Mouse (Mus musculus) ES-E14 (cell line): ENCODE data around the gene Idh3a. TPM values are rescaled to one million over a fixed set of nuclear protein-coding genes. Genes with fewer than 3 reads are reported as not detected.
A peak's percentile ranks its signal among the peaks of the same experiment; 100 is the strongest.
"Not testable (repeated sequence)": the region's sequence is repeated elsewhere in the genome, so short reads cannot be mapped to it uniquely, and the experiment has no call there.

Experiments
- DNase-seq: peaks from one replicate; pipeline ENCODE4 v3.0.0-alpha.2; 2013; ENCODE audit warnings: low read depth, low spot score
- H3K27ac ChIP-seq: 2 replicates; pipeline ENCODE4 v1.5.1; 2012; ENCODE audit warnings: low read depth, mild to moderate bottlenecking, low read length, moderate library complexity, mixed read lengths; ENCODE audit not compliant: poor library complexity, insufficient read depth, severe bottlenecking
- H3K36me3 ChIP-seq: 2 replicates; pipeline ENCODE4 v1.6.1; 2012; ENCODE audit warnings: mild to moderate bottlenecking, low read length, moderate library complexity, mixed read lengths; ENCODE audit not compliant: control insufficient read depth, poor library complexity, insufficient read depth, severe bottlenecking
- H3K4me1 ChIP-seq, 2 experiments: fragments of 150-350 bp in 1 of 2; sonication (generic) in 1 of 2; 2 replicates each; pipeline ENCODE4 v1.6.1; 2012; ENCODE audit warnings: low read length in 2 of 2, mild to moderate bottlenecking in 1 of 2, mixed read lengths in 1 of 2; ENCODE audit not compliant: control insufficient read depth in 2 of 2, insufficient read depth in 2 of 2, poor library complexity in 1 of 2
- H3K4me3 ChIP-seq, 2 experiments: fragments of 150-350 bp in 1 of 2; sonication (generic) in 1 of 2; 2 replicates each; pipeline ENCODE4 v1.5.1; 2012; ENCODE audit warnings: low read length in 2 of 2, low read depth in 1 of 2, mild to moderate bottlenecking in 1 of 2, mixed read lengths in 1 of 2; ENCODE audit not compliant: insufficient read depth in 1 of 2, poor library complexity in 1 of 2, severe bottlenecking in 1 of 2
- H3K9ac ChIP-seq: 2 replicates; pipeline ENCODE4 v1.6.1; 2012; ENCODE audit warnings: low read depth, mild to moderate bottlenecking, low read length, mixed read lengths; ENCODE audit not compliant: poor library complexity, insufficient read depth, severe bottlenecking
- H3K9me3 ChIP-seq: fragments of 150-350 bp; sonication (generic); 2 replicates; pipeline ENCODE4 v1.6.1; 2012; ENCODE audit warnings: low read depth, mild to moderate bottlenecking, low read length; ENCODE audit not compliant: control insufficient read depth, insufficient read depth
- CHD2 ChIP-seq: IDR thresholded peaks from 2 replicates; pipeline ENCODE4 v1.6.1; 2014; ENCODE audit warnings: mild to moderate bottlenecking, low read depth, low read length, inconsistent platforms
- HCFC1 ChIP-seq: IDR thresholded peaks from 2 replicates; pipeline ENCODE4 v1.6.1; 2012; ENCODE audit warnings: low read length, inconsistent platforms, borderline replicate concordance; ENCODE audit not compliant: insufficient read depth
- MAFK ChIP-seq: IDR thresholded peaks from 2 replicates; pipeline ENCODE4 v1.6.1; 2014; ENCODE audit warnings: mild to moderate bottlenecking, low read depth, low read length, inconsistent platforms; ENCODE audit not compliant: insufficient read depth
- ZC3H11A ChIP-seq: IDR thresholded peaks from 2 replicates; pipeline ENCODE4 v1.6.1; 2012; ENCODE audit warnings: low read depth, mild to moderate bottlenecking, inconsistent platforms, low read length, borderline replicate concordance
- ZNF384 ChIP-seq: IDR thresholded peaks from 2 replicates; pipeline ENCODE4 v1.6.1; 2012; ENCODE audit warnings: low read depth, low read length, inconsistent platforms
- in situ Hi-C, 2 experiments: fragments of 600-800 bp; cut with MboI; formaldehyde crosslinking; loops; one replicate each; pipeline ENCODE4 v1.15.1; 2025; ENCODE audit warnings: low sequenced_read_pairs in 2 of 2, inconsistent platforms in 1 of 2; ENCODE audit not compliant: unreplicated experiment in 2 of 2
- total RNA-seq: library from RNA; depleted of rRNA; stranded (reverse); fragments of 300-350 nt; gene quantifications from 2 replicates; pipeline ENCODE4 v1.2.3, GENCODE M21; 2012

The Idh3a gene
- total RNA-seq, 1 experiment: 79.2 TPM

DNA sequence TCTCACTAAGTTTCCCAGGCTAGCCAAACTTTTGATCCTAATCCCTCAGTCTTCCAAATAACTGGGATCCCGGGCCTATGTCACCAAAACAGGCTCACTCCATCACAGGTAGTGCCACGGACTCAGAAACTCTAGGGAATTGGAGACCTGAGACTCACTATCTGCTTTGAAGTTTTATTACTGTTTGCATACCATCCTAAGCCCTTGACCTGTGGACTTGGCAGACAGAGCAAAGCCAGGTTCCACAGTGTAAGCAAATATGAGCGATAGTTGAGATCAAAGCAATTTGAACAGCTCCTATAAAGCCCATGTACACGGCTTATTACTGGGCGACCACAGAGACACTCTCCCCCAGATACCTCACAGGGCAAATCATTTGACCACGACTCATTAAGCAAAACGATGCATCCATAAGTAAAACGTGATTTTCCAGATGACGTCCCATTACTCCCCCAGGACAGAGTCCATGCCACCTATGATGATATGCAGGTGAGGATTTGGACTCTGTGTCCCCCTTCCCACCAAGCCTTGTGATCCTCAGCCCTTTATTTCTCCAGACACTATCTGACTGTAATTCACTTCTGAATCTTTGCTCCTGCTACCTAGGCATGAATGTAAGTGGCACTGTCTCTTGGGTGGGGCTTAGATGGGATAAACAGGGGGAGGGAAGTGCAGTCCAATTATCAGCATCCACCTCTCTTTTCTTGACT, 14.8 kb upstream of the Idh3a start:
- TF ChIP-seq HCFC1 (no peak), MAFK (no peak), ZNF384 (no peak), CHD2 (no peak), ZC3H11A (no peak)
- Histone ChIP-seq H3K9me3 (no peaks in the 10 kb centered on the region), H3K27ac (no peak overlapping the region), H3K9ac (no peak overlapping the region), H3K4me1 (peaks cover 0 to 6% of the 10 kb centered on the region in 2 experiments; a peak in 1 of 4 replicates), H3K4me3 (no peak overlapping the region), H3K36me3 (no peaks in the 10 kb centered on the region)
- in situ Hi-C loops: no loop called here
- DNase-seq: no peak

DNA sequence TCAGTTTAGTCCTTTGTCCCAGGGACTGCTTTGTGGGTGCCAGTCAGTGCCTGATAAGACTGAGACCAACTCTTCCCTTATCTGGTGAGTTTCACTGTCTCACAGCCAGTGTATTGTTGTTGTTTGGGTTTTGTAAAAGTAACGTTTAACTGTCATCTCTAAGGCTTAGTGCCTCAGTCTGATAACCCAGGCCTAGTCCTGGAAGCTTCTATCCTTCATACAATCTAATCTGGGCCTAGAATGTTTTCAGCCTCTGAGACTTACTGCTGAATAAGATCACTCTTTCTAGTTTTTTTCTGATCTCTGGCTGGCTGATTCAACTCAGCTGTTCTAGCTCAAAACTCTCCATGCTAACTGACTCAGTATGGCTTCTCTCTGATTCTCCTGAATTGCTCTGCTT, 2.4 kb upstream of the Idh3a start:
- DNase-seq: no peak
- Histone ChIP-seq H3K4me1 (0 out of 4 replicates have a peak, but pooled peaks cover 4 to 5% of the 10 kb centered on the region in 2 experiments), H3K9me3 (no peaks in the 10 kb centered on the region), H3K9ac (no peak overlapping the region), H3K27ac (no peak overlapping the region), H3K4me3 (no peak overlapping the region), H3K36me3 (peaks cover 2% of the 10 kb centered on the region; the same call in 1 of the 2 replicates)
- in situ Hi-C loops: no loop called here
- TF ChIP-seq CHD2: no peak
- TF ChIP-seq ZC3H11A: no peak
- TF ChIP-seq ZNF384: no peak
- no peak for TF ChIP-seq MAFK
- TF ChIP-seq HCFC1: no peak

DNA sequence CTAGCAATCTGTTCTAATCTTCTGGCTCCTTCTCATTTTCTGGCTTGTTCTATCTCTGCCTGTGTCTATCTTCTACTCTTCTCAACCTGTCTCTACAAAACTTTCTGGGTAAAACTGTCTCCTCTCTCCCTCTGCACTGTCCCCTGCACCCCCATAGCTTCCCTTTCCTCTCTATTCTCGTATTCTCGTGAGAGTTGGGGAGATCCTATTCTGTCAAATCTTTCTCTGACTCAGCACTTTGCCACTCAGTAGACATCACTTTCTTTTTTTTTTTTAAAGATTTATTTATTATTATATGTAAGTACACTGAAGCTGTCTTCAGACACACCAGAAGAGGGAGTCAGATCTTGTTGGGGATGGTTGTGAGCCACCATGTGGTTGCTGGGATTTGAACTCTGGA, 2.0 kb upstream of the Idh3a start:
- H3K27ac ChIP-seq, DNase-seq, H3K9ac ChIP-seq, H3K36me3 ChIP-seq, H3K9me3 ChIP-seq, H3K4me3 ChIP-seq, H3K4me1 ChIP-seq, in situ Hi-C loops: not testable (repeated sequence)

DNA sequence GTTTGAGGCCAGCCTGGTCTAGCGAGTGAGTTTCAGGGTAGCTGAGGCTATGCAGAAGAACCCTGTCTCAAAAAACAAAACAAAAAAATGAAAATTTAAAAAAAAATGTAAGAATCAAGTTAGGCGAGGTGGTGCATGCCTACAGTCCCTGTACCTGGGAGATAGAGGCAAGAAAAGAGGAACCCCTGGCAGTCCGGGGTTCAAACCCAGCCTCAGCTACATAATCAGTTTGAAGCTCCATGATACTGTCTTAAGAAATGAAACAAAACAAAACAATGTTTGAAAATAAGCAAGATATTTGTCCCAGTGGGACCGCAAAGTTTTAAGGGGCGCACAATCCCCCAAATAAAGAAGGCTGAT, 315 bp upstream of the Idh3a start:
- no peak for TF ChIP-seq MAFK
- no peak for TF ChIP-seq ZNF384
- TF ChIP-seq CHD2: no peak
- TF ChIP-seq HCFC1: no peak
- no peak for TF ChIP-seq ZC3H11A
- H3K27ac ChIP-seq: no peak overlapping the region; the same call in 1 of the 2 replicates
- H3K9me3 ChIP-seq: no peaks in the 10 kb centered on the region
- peaks cover 8% of the 10 kb centered on the region; the same call in 1 of the 2 replicates for H3K36me3 ChIP-seq
- H3K9ac ChIP-seq: no peak overlapping the region; the same call in 1 of the 2 replicates
- DNase-seq: no peak
- in situ Hi-C loops: no loop called here
- H3K4me3 ChIP-seq: peak overlapping the region; percentile 32 to 72
- 0 out of 4 replicates have a peak, but pooled peaks cover 4 to 5% of the 10 kb centered on the region in 2 experiments for H3K4me1 ChIP-seq

DNA sequence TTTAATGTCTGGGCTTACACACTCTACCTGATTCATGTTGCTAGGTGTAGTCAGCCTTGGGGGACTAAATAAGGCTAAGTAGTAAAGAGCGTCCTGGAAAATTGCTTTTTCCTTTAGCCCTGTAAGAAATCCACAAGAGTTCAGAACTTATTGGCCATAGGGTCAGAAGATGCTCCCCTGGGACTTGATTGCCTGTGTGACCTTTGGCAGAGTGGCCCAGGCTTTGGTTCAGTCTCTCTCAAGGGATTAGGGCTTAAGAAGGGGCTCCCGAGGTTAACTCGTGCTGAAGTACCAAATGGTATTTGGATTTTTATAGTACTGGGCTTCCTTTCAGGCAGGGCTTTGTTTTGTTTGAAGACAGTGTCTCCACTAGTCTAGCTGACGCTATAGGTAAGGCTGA, 1.7 kb downstream of the Idh3a start:
- no peak overlapping the region for H3K4me3 ChIP-seq
- 0 out of 4 replicates have a peak, but pooled peaks cover 4 to 5% of the 10 kb centered on the region in 2 experiments for H3K4me1 ChIP-seq
- H3K9ac ChIP-seq: no peak overlapping the region
- peaks cover 11% of the 10 kb centered on the region; the same call in 1 of the 2 replicates for H3K36me3 ChIP-seq
- in situ Hi-C loops: no loop called here
- TF ChIP-seq HCFC1: no peak
- no peak for TF ChIP-seq ZNF384
- no peak for TF ChIP-seq MAFK
- no peak for TF ChIP-seq ZC3H11A
- no peak for TF ChIP-seq CHD2
- no peaks in the 10 kb centered on the region for H3K9me3 ChIP-seq
- no peak for DNase-seq
- H3K27ac ChIP-seq: no peak overlapping the region

DNA sequence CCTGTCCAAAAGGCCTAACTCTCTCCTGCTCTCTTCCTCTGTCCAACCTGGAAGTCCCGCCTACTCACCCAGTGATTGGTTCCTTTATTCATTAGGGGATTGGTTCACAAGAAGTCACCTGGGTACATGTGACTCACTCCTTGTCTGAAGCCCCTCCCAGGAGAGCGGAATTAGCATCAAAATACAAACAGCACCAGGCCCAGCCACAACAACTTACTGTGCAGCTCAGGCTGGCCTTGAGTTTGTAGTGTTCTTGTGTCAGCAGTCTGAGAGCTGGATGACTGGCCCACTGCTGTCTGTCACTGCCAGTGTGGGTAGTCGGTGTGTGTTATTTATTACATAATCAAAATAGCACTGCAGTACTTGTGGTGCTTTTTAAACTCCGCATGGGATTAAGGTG, 7.5 kb downstream of the Idh3a start:
- H3K9me3 ChIP-seq, in situ Hi-C loops, H3K4me1 ChIP-seq, H3K9ac ChIP-seq: not testable (repeated sequence)
- H3K27ac ChIP-seq: peak overlapping the region; percentile 51; the same call in 1 of the 2 replicates
- H3K36me3 ChIP-seq: peaks cover 42% of the 10 kb centered on the region
- DNase-seq: peak; percentile 59
- peak overlapping the region in 1 of 2 experiments; percentile 62; a peak in 2 of 4 replicates for H3K4me3 ChIP-seq
